In genomic region chr4:141705331-141705730, GRCm38 (mm10) we compare ENCODE assay signal across 9 mouse cellular contexts. TPM values are rescaled to one million over a fixed set of nuclear protein-coding genes. Genes with fewer than 3 reads are reported as not detected.
DNase-seq lines count a peak whose midpoint lies in the region; ATAC-seq lines count a peak whose summit lies in the region.
"Had no signal": no experiment of that assay in that cellular context is flagged by ENCODE, and none has a peak within 500 bp of the region (broad histone marks: within the 10 kb centered on the region; RNA-seq: fewer than 3 reads in every experiment).

No protein-coding gene starts in this region.

- no peak for ATAC-seq in midbrain, embryonic 12.5 days (ENCODE audit: low FRiP score, low read depth)
- no peak for ATAC-seq in midbrain, embryonic 11.5 days (ENCODE audit: low FRiP score)
- ATAC-seq in stomach, embryonic 15.5 days (ENCODE audit: insufficient read depth, low FRiP score, low read depth) = peak; percentile 27; the same call in 1 of the 2 replicates
- ATAC-seq in monocyte, adult 5-6 weeks (replicated peaks; ENCODE audit: insufficient number of reproducible peaks, low FRiP score, low TSS enrichment, poor library complexity, severe bottlenecking) = no peak

- intact Hi-C loops in left cerebral cortex, postnatal 14 days (cut with DNase I) = no loop called here

- no peak overlapping the region for H3K4me2 ChIP-seq in midbrain, embryonic 12.5 days (replicated peaks)
- H3K4me2 ChIP-seq in midbrain, embryonic 11.5 days = no peak overlapping the region
- H3K4me2 ChIP-seq in stomach, embryonic 15.5 days = no peak overlapping the region

- H3K9me3 ChIP-seq in midbrain, embryonic 12.5 days = no peaks in the 10 kb centered on the region
- H3K9me3 ChIP-seq in midbrain, embryonic 11.5 days (ENCODE audit: control insufficient read depth, low read length) = no peaks in the 10 kb centered on the region
- no peaks in the 10 kb centered on the region for H3K9me3 ChIP-seq in stomach, embryonic 15.5 days

- WGBS in midbrain, embryonic 12.5 days = 87% methylated on average over 4 of the region's 4 CpGs
- WGBS in midbrain, embryonic 11.5 days = 91% methylated on average over 4 of the region's 4 CpGs
- WGBS in stomach, embryonic 15.5 days = 74% methylated on average over 4 of the region's 4 CpGs

- 0 out of 2 replicates have a peak overlapping the region, but pooled peaks have one; percentile 15 for H3K9ac ChIP-seq in midbrain, embryonic 12.5 days (replicated peaks)
- H3K9ac ChIP-seq in midbrain, embryonic 11.5 days (ENCODE audit: low read length) = no peak overlapping the region
- no peak overlapping the region for H3K9ac ChIP-seq in stomach, embryonic 15.5 days

- DNase-seq in cerebellum, postnatal 10 days = peak; percentile 89 to 90
- no peak for DNase-seq in cerebellum, adult 11 months
- no peak for DNase-seq in midbrain, embryonic 11.5 days (ENCODE audit: low spot score, missing footprints)
- DNase-seq in left cerebral cortex, postnatal 14 days (ENCODE audit: low spot score in 2 of 2) = peak; percentile 72 to 81
- DNase-seq in liver = no peak
- DNase-seq: kidney, postnatal 25 days had no signal

- no peaks in the 10 kb centered on the region for H3K27me3 ChIP-seq in midbrain, embryonic 12.5 days
- no peaks in the 10 kb centered on the region for H3K27me3 ChIP-seq in midbrain, embryonic 11.5 days (ENCODE audit: control insufficient read depth, insufficient read depth, low read length)
- no peaks in the 10 kb centered on the region for H3K27me3 ChIP-seq in stomach, embryonic 15.5 days (replicated peaks)

- H3K4me3 ChIP-seq in midbrain, embryonic 12.5 days = no peak overlapping the region
- no peak overlapping the region for H3K4me3 ChIP-seq in midbrain, embryonic 11.5 days (ENCODE audit: low read depth, low read length)
- H3K4me3 ChIP-seq in stomach, embryonic 15.5 days (replicated peaks) = no peak overlapping the region

- no peaks in the 10 kb centered on the region for H3K4me1 ChIP-seq in midbrain, embryonic 12.5 days
- no peaks in the 10 kb centered on the region for H3K4me1 ChIP-seq in midbrain, embryonic 11.5 days (ENCODE audit: control insufficient read depth, insufficient read depth, low read length)
- H3K4me1 ChIP-seq in stomach, embryonic 15.5 days = no peaks in the 10 kb centered on the region

- H3K27ac ChIP-seq in midbrain, embryonic 12.5 days (replicated peaks) = no peak overlapping the region
- H3K27ac ChIP-seq in midbrain, embryonic 11.5 days (ENCODE audit: low read depth, low read length) = no peak overlapping the region
- no peak overlapping the region for H3K27ac ChIP-seq in stomach, embryonic 15.5 days

- H3K36me3 ChIP-seq in midbrain, embryonic 12.5 days = peaks cover 87% of the 10 kb centered on the region
- H3K36me3 ChIP-seq in midbrain, embryonic 11.5 days (ENCODE audit: control insufficient read depth, insufficient read depth, low read length) = peaks cover 26% of the 10 kb centered on the region
- H3K36me3 ChIP-seq in stomach, embryonic 15.5 days = peaks cover 75% of the 10 kb centered on the region

RNA-seq across cellular contexts. Expression of gene Ddi2, which starts 17.9 kb away (rescaled TPM):
- polyA plus RNA-seq in midbrain, embryonic 12.5 days (2016; fragmentation: Nextera tagmentation; extraction: Ambion mirVana) = 25.7 and 28.4 TPM in 2 replicates
- 17.5 and 18.1 TPM in 2 replicates for polyA plus RNA-seq in midbrain, embryonic 11.5 days (2014; fragmentation: Nextera tagmentation; extraction: Ambion mirVana)
- 10 to 100 TPM; 32.5 to 33.6 TPM for total RNA-seq in left cerebral cortex, postnatal 14 days (2021)
- polyA plus RNA-seq in stomach, embryonic 15.5 days (2015; fragmentation: Nextera tagmentation; extraction: Ambion mirVana) = 23.2 and 23.3 TPM in 2 replicates
- 31.1 to 45.0 TPM (median 34.8 TPM) in 3 replicates for total RNA-seq in monocyte, adult 5-6 weeks (2017)

RNA-seq across cellular contexts. Expression of gene Rsc1a1, which starts 19.9 kb away (rescaled TPM):
- not detected in 2 replicates for polyA plus RNA-seq in midbrain, embryonic 12.5 days (2016; fragmentation: Nextera tagmentation; extraction: Ambion mirVana)
- polyA plus RNA-seq in midbrain, embryonic 11.5 days (2014; fragmentation: Nextera tagmentation; extraction: Ambion mirVana) = 0.11 and 1.4 TPM in 2 replicates
- not detected for total RNA-seq in left cerebral cortex, postnatal 14 days (2021)
- polyA plus RNA-seq in stomach, embryonic 15.5 days (2015; fragmentation: Nextera tagmentation; extraction: Ambion mirVana) = 1.0 TPM in 1 of 2 replicates, not detected in the other
- 7.4 TPM in 1 of 3 replicates, not detected in the others for total RNA-seq in monocyte, adult 5-6 weeks (2017)

RNA-seq across cellular contexts. Expression of gene Plekhm2, which starts 40.6 kb away (rescaled TPM):
- 6.1 and 7.6 TPM in 2 replicates for polyA plus RNA-seq in midbrain, embryonic 12.5 days (2016; fragmentation: Nextera tagmentation; extraction: Ambion mirVana)
- 2.4 and 3.0 TPM in 2 replicates for polyA plus RNA-seq in midbrain, embryonic 11.5 days (2014; fragmentation: Nextera tagmentation; extraction: Ambion mirVana)
- 10 to 100 TPM; 57.6 to 57.9 TPM for total RNA-seq in left cerebral cortex, postnatal 14 days (2021)
- polyA plus RNA-seq in stomach, embryonic 15.5 days (2015; fragmentation: Nextera tagmentation; extraction: Ambion mirVana) = 6.2 and 6.9 TPM in 2 replicates
- total RNA-seq in monocyte, adult 5-6 weeks (2017) = 14.4 to 16.5 TPM (median 15.7 TPM) in 3 replicates

RNA-seq across cellular contexts. Expression of gene Agmat, which starts 41.1 kb away (rescaled TPM):
- polyA plus RNA-seq in midbrain, embryonic 12.5 days (2016; fragmentation: Nextera tagmentation; extraction: Ambion mirVana) = not detected in 2 replicates
- not detected in 2 replicates for polyA plus RNA-seq in midbrain, embryonic 11.5 days (2014; fragmentation: Nextera tagmentation; extraction: Ambion mirVana)
- total RNA-seq in left cerebral cortex, postnatal 14 days (2021) = under 1 TPM in 1 of 2 experiments, not detected in 1; 0.40 TPM
- polyA plus RNA-seq in stomach, embryonic 15.5 days (2015; fragmentation: Nextera tagmentation; extraction: Ambion mirVana) = 7.0 and 10.0 TPM in 2 replicates
- total RNA-seq in monocyte, adult 5-6 weeks (2017) = not detected in 3 replicates

Comparison
In these comparisons a context has a peak if more than half of its experiments do, and no peak if none do; other contexts are left out.
1. DNase-seq: peak in cerebellum, postnatal 10 days (2 of 2) and left cerebral cortex, postnatal 14 days (2 of 2); none in cerebellum, adult 11 months (single experiment), midbrain, embryonic 11.5 days (single experiment) and liver (single experiment).